Comparison of ENCODE assay signal across 8 mouse cellular contexts in the genomic region with DNA sequence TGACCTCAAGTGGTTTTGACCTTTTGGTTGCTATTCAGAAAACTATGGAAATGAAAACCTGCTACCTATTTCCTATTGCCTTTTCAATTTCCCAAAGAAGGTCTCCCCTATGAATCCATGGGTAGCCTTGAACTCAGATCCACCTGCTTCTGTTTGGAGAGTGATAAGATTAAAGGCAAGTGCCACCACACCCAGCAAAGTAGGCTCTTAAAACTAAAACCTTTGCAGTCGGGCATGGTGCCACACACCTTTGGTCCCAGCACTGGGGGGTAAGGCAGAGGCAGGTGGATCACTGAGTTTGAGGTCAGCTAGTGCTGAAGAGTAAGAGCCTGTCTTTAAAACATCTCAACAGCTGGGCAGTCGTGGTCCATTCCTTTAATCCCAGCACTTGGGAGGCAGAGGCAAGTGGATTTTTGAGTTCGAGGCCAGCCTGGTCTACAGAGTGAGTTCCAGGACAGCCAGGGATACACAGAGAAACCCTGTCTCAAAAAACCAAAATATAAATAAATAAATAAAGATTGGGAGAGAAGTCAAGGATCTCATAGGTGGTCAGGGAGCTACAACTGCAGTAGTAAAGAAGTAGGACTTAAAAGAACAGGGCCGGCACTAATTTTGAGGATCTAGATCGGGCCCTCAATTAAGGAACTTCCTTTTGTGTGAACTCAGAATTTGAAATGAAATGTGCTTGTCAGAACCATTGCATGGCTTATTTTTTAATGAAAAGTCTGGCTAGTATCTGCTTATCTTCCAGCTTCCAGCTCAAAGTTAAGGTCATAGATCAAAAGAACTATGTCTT. TPM values are rescaled to one million over a fixed set of nuclear protein-coding genes. Genes with fewer than 3 reads are reported as not detected.
DNase-seq lines count a peak whose midpoint lies in the region; ATAC-seq and TF ChIP-seq lines count a peak whose summit lies in the region.

No protein-coding gene starts in this region.

- ATAC-seq in hindbrain, postnatal 0 days, result no peak
- ATAC-seq in liver, embryonic 12.5 days, result peak; percentile 31
- ATAC-seq in stomach, embryonic 16.5 days (ENCODE audit: insufficient read depth, low FRiP score), result no peak

- H3K9ac ChIP-seq in hindbrain, postnatal 0 days (replicated peaks; ENCODE audit: low read length), result peak overlapping the region; percentile 75; the same call in 1 of the 2 replicates
- H3K9ac ChIP-seq in liver, embryonic 12.5 days, result peak overlapping the region; percentile 99
- H3K9ac ChIP-seq in stomach, embryonic 16.5 days (ENCODE audit: low read length), result peak overlapping the region; percentile 54; the same call in 1 of the 2 replicates

- peak overlapping the region; percentile 86 for H3K4me3 ChIP-seq in gastrocnemius, adult 2 months
- peak overlapping the region; percentile 72 for H3K4me3 ChIP-seq in bone marrow macrophage, adult 2 months (ENCODE audit: insufficient read depth, low read length)
- peak overlapping the region; percentile 81 for H3K4me3 ChIP-seq in hindbrain, postnatal 0 days (ENCODE audit: low read length)
- peak overlapping the region; percentile 93 for H3K4me3 ChIP-seq in liver, embryonic 12.5 days
- peak overlapping the region; percentile 85 for H3K4me3 ChIP-seq in stomach, embryonic 16.5 days (replicated peaks; ENCODE audit: low read length)

- intact Hi-C loops in gastrocnemius, adult 2 months (cut with DNase I), result no loop called here
- intact Hi-C loops in gastrocnemius, postnatal 36 days (cut with DNase I), result no loop called here

- no peaks in the 10 kb centered on the region for H3K9me3 ChIP-seq in hindbrain, postnatal 0 days (ENCODE audit: low read length)
- no peaks in the 10 kb centered on the region for H3K9me3 ChIP-seq in liver, embryonic 12.5 days (replicated peaks)
- no peaks in the 10 kb centered on the region for H3K9me3 ChIP-seq in stomach, embryonic 16.5 days (replicated peaks; ENCODE audit: control insufficient read depth, low read length)

- 79% methylated on average over 5 of the region's 5 CpGs for WGBS in hindbrain, postnatal 0 days
- 16% methylated on average over 5 of the region's 5 CpGs for WGBS in liver, embryonic 12.5 days (ENCODE audit: insufficient replicate concordance)
- WGBS in stomach, embryonic 16.5 days, result 62% methylated on average over 5 of the region's 5 CpGs

- no peak for TF ChIP-seq POLR2A in bone marrow macrophage, adult 2 months (IDR thresholded peaks at IDR 0.05; ENCODE audit: borderline replicate concordance, low read depth, low read length)

- peak; percentile 25 for DNase-seq in gastrocnemius, adult 2 months
- DNase-seq in gastrocnemius, postnatal 36 days, result no peak
- no peak for DNase-seq in hindbrain, postnatal 0 days (ENCODE audit: low spot score)
- DNase-seq in gastrocnemius, postnatal 25 days, result no peak
- DNase-seq in adrenal gland, postnatal 14 days, result no peak

- no peaks in the 10 kb centered on the region for H3K27me3 ChIP-seq in hindbrain, postnatal 0 days (ENCODE audit: insufficient read depth, low read length)
- no peaks in the 10 kb centered on the region for H3K27me3 ChIP-seq in liver, embryonic 12.5 days (replicated peaks)
- H3K27me3 ChIP-seq in stomach, embryonic 16.5 days (ENCODE audit: control insufficient read depth, insufficient read depth, low read length), result no peaks in the 10 kb centered on the region

- TF ChIP-seq CTCF in gastrocnemius, adult 2 months (IDR thresholded peaks at IDR 0.05), result no peak
- TF ChIP-seq CTCF in bone marrow macrophage, adult 2 months (IDR thresholded peaks at IDR 0.05; ENCODE audit: low read depth, low read length), result no peak
- no peak for TF ChIP-seq CTCF in hindbrain, postnatal 0 days (IDR thresholded peaks at IDR 0.05; ENCODE audit: low read depth)

- peaks cover 13% of the 10 kb centered on the region; the same call in 1 of the 2 replicates for H3K36me3 ChIP-seq in hindbrain, postnatal 0 days (ENCODE audit: insufficient read depth, low read length)
- H3K36me3 ChIP-seq in liver, embryonic 12.5 days, result peaks cover 50% of the 10 kb centered on the region
- no peaks in the 10 kb centered on the region for H3K36me3 ChIP-seq in stomach, embryonic 16.5 days (ENCODE audit: control insufficient read depth, insufficient read depth, low read length)

- peak overlapping the region; percentile 69 for H3K4me2 ChIP-seq in hindbrain, postnatal 0 days (ENCODE audit: low read depth, low read length)
- H3K4me2 ChIP-seq in liver, embryonic 12.5 days, result peak overlapping the region; percentile 78
- peak overlapping the region; percentile 76 for H3K4me2 ChIP-seq in stomach, embryonic 16.5 days (ENCODE audit: low read depth, low read length)

- H3K4me1 ChIP-seq in bone marrow macrophage, adult 2 months (ENCODE audit: control insufficient read depth, insufficient read depth, low read length), result peaks cover 22% of the 10 kb centered on the region
- H3K4me1 ChIP-seq in hindbrain, postnatal 0 days (ENCODE audit: insufficient read depth, low read length), result peaks cover 8% of the 10 kb centered on the region
- peaks cover 47% of the 10 kb centered on the region for H3K4me1 ChIP-seq in liver, embryonic 12.5 days
- no peaks in the 10 kb centered on the region; the same call in 1 of the 2 replicates for H3K4me1 ChIP-seq in stomach, embryonic 16.5 days (ENCODE audit: control insufficient read depth, insufficient read depth, low read length)

- H3K27ac ChIP-seq in gastrocnemius, adult 2 months, result peak overlapping the region; percentile 97
- H3K27ac ChIP-seq in bone marrow macrophage, adult 2 months (ENCODE audit: insufficient read depth, low read depth, low read length), result peak overlapping the region; percentile 51
- H3K27ac ChIP-seq in hindbrain, postnatal 0 days, result no peak overlapping the region
- H3K27ac ChIP-seq in liver, embryonic 12.5 days, result peak overlapping the region; percentile 96
- H3K27ac ChIP-seq in stomach, embryonic 16.5 days (ENCODE audit: low read length), result no peak overlapping the region; the same call in 1 of the 2 replicates

RNA-seq across cellular contexts. Expression of a gene that starts 1.9 kb away (rescaled TPM):
- total RNA-seq in gastrocnemius, adult 2 months (2021), result 100 to 1,000 TPM in 1 of 2 experiments, 10 to 100 TPM in 1; 77.4 to 174 TPM
- total RNA-seq in gastrocnemius, postnatal 36 days (2021), result 100 to 1,000 TPM; 157 to 180 TPM
- polyA plus RNA-seq in bone marrow macrophage, adult 2 months (2012; ENCODE audit: insufficient read depth, insufficient read length, missing spikeins), result 45.0 and 47.0 TPM in 2 replicates
- total RNA-seq in hindbrain, postnatal 0 days (2014; rRNA removed), result 51.9 and 56.3 TPM in 2 replicates
- 38.3 and 40.0 TPM in 2 replicates for polyA plus RNA-seq in hindbrain, postnatal 0 days (2015; fragmentation: Nextera tagmentation; extraction: Ambion mirVana)
- polyA plus RNA-seq in liver, embryonic 12.5 days (2016; fragmentation: Nextera tagmentation; extraction: Ambion mirVana), result 327 and 339 TPM in 2 replicates
- polyA plus RNA-seq in stomach, embryonic 16.5 days (2015; fragmentation: Nextera tagmentation; extraction: Ambion mirVana), result 68.3 and 69.7 TPM in 2 replicates
- 100 to 1,000 TPM; 192 to 211 TPM for total RNA-seq in gastrocnemius, postnatal 25 days (2021)
- 181 and 285 TPM in 2 replicates for total RNA-seq in adrenal gland, postnatal 14 days (2021)

RNA-seq across cellular contexts. Expression of a gene that starts 33.0 kb away (rescaled TPM):
- total RNA-seq in gastrocnemius, adult 2 months (2021), result 10 to 100 TPM; 48.4 to 54.4 TPM
- 10 to 100 TPM; 40.0 to 44.8 TPM for total RNA-seq in gastrocnemius, postnatal 36 days (2021)
- 3.5 and 6.8 TPM in 2 replicates for polyA plus RNA-seq in bone marrow macrophage, adult 2 months (2012; ENCODE audit: insufficient read depth, insufficient read length, missing spikeins)
- 78.2 and 90.5 TPM in 2 replicates for total RNA-seq in hindbrain, postnatal 0 days (2014; rRNA removed)
- 18.6 and 19.2 TPM in 2 replicates for polyA plus RNA-seq in hindbrain, postnatal 0 days (2015; fragmentation: Nextera tagmentation; extraction: Ambion mirVana)
- polyA plus RNA-seq in liver, embryonic 12.5 days (2016; fragmentation: Nextera tagmentation; extraction: Ambion mirVana), result 6.3 and 6.6 TPM in 2 replicates
- polyA plus RNA-seq in stomach, embryonic 16.5 days (2015; fragmentation: Nextera tagmentation; extraction: Ambion mirVana), result 10.6 TPM in 2 replicates
- 10 to 100 TPM; 35.7 to 41.4 TPM for total RNA-seq in gastrocnemius, postnatal 25 days (2021)
- total RNA-seq in adrenal gland, postnatal 14 days (2021), result 48.5 and 55.4 TPM in 2 replicates

Comparison
In these comparisons a context has a peak if more than half of its experiments do, and no peak if none do; other contexts are left out.
1. H3K27ac ChIP-seq: peak in gastrocnemius, adult 2 months (single experiment), bone marrow macrophage, adult 2 months (single experiment) and liver, embryonic 12.5 days (single experiment); none in hindbrain, postnatal 0 days (single experiment) and stomach, embryonic 16.5 days (single experiment).
2. Peak in every context shown above with its lines, with median percentiles within 50 percentile points of each other: H3K4me3 ChIP-seq, H3K4me2 ChIP-seq and H3K9ac ChIP-seq.